Comparison of ENCODE assay signal across 8 mouse cellular contexts in genomic region chr14:41072944-41073275, GRCm38 (mm10). TPM values are rescaled to one million over a fixed set of nuclear protein-coding genes. Genes with fewer than 3 reads are reported as not detected.
DNase-seq lines count a peak whose midpoint lies in the region; ATAC-seq and TF ChIP-seq lines count a peak whose summit lies in the region.

No protein-coding gene starts in this region.

- 0 out of 2 replicates have a peak overlapping the region, but pooled peaks have one; percentile 27 for H3K9ac ChIP-seq in forebrain, embryonic 11.5 days (ENCODE audit: low read length)
- H3K9ac ChIP-seq in neural tube, embryonic 13.5 days: peak overlapping the region; percentile 47

- peak overlapping the region; percentile 55 for H3K4me3 ChIP-seq in left cerebral cortex, adult 2 months
- peak overlapping the region; percentile 38 for H3K4me3 ChIP-seq in forebrain, embryonic 11.5 days (ENCODE audit: low read depth, low read length)
- peak overlapping the region; percentile 49 for H3K4me3 ChIP-seq in limb, embryonic 10.5 days
- H3K4me3 ChIP-seq in neural tube, embryonic 13.5 days: peak overlapping the region; percentile 45

- no peaks in the 10 kb centered on the region for H3K9me3 ChIP-seq in forebrain, embryonic 11.5 days (ENCODE audit: control insufficient read depth, low read length)
- no peaks in the 10 kb centered on the region for H3K9me3 ChIP-seq in limb, embryonic 10.5 days (replicated peaks)
- H3K9me3 ChIP-seq in neural tube, embryonic 13.5 days: no peaks in the 10 kb centered on the region

- H3K27ac ChIP-seq in left cerebral cortex, adult 2 months: no peak overlapping the region
- H3K27ac ChIP-seq in forebrain, embryonic 11.5 days (ENCODE audit: low read depth, low read length): no peak overlapping the region
- H3K27ac ChIP-seq in limb, embryonic 10.5 days: no peak overlapping the region
- no peak overlapping the region for H3K27ac ChIP-seq in neural tube, embryonic 13.5 days (replicated peaks)

- DNase-seq in left cerebral cortex, adult 2 months (ENCODE audit: extremely low spot score in 1 of 2, low spot score in 2 of 2): no peak
- no peak for DNase-seq in left cerebral cortex, postnatal 4 days
- no peak for DNase-seq in forebrain, embryonic 11.5 days (ENCODE audit: low spot score)
- DNase-seq in limb, embryonic 10.5 days (ENCODE audit: low spot score): no peak
- no peak for DNase-seq in embryo, embryonic 10.5 days (ENCODE audit: low spot score)
- no peak for DNase-seq in spleen, postnatal 4 days (ENCODE audit: low spot score in 2 of 2)

- 2% methylated on average over 8 of the region's 8 CpGs for WGBS in forebrain, embryonic 11.5 days
- 4% methylated on average over 8 of the region's 8 CpGs for WGBS in limb, embryonic 10.5 days
- WGBS in neural tube, embryonic 13.5 days: 3% methylated on average over 8 of the region's 8 CpGs

- intact Hi-C loops in left cerebral cortex, adult 2 months (cut with DNase I): no loop called here
- intact Hi-C loops in left cerebral cortex, postnatal 4 days (cut with DNase I): no loop called here

- peak overlapping the region; percentile 77 for H3K4me2 ChIP-seq in forebrain, embryonic 11.5 days (ENCODE audit: low read depth, low read length, severe bottlenecking)
- peak overlapping the region; percentile 70 for H3K4me2 ChIP-seq in neural tube, embryonic 13.5 days

- TF ChIP-seq CTCF in left cerebral cortex, adult 2 months (IDR thresholded peaks at IDR 0.05): no peak

- no peaks in the 10 kb centered on the region for H3K36me3 ChIP-seq in forebrain, embryonic 11.5 days (ENCODE audit: control insufficient read depth, insufficient read depth, low read length)
- no peaks in the 10 kb centered on the region for H3K36me3 ChIP-seq in limb, embryonic 10.5 days
- no peaks in the 10 kb centered on the region for H3K36me3 ChIP-seq in neural tube, embryonic 13.5 days

- H3K27me3 ChIP-seq in forebrain, embryonic 11.5 days (ENCODE audit: control insufficient read depth, insufficient read depth, low read length): no peaks in the 10 kb centered on the region
- peaks cover 7% of the 10 kb centered on the region; the same call in 1 of the 2 replicates for H3K27me3 ChIP-seq in limb, embryonic 10.5 days (ENCODE audit: low read depth, poor library complexity, severe bottlenecking)
- no peaks in the 10 kb centered on the region for H3K27me3 ChIP-seq in neural tube, embryonic 13.5 days

- no peak; the same call in 1 of the 2 replicates for ATAC-seq in forebrain, embryonic 11.5 days (replicated peaks; ENCODE audit: low FRiP score)
- ATAC-seq in neural tube, embryonic 13.5 days (ENCODE audit: low read depth): no peak; the same call in 1 of the 2 replicates
- ATAC-seq in monocyte, adult 5-6 weeks (replicated peaks; ENCODE audit: insufficient number of reproducible peaks, low FRiP score, low TSS enrichment, poor library complexity, severe bottlenecking): no peak

- no peaks in the 10 kb centered on the region for H3K4me1 ChIP-seq in forebrain, embryonic 11.5 days (replicated peaks; ENCODE audit: control insufficient read depth, insufficient read depth, low read length)
- peaks cover 7% of the 10 kb centered on the region for H3K4me1 ChIP-seq in limb, embryonic 10.5 days
- H3K4me1 ChIP-seq in neural tube, embryonic 13.5 days (replicated peaks): peaks cover 8% of the 10 kb centered on the region

RNA-seq across cellular contexts. Expression of gene Dydc1, which starts 0.2 kb away (rescaled TPM):
- total RNA-seq in left cerebral cortex, adult 2 months (2021): not detected
- not detected for total RNA-seq in left cerebral cortex, postnatal 4 days (2021)
- polyA plus RNA-seq in forebrain, embryonic 11.5 days (2014; fragmentation: Nextera tagmentation; extraction: Ambion mirVana): not detected in 2 replicates
- polyA plus RNA-seq in limb, embryonic 10.5 days (2016; fragmentation: Nextera tagmentation; extraction: Ambion mirVana): not detected in 2 replicates
- not detected in 2 replicates for polyA plus RNA-seq in neural tube, embryonic 13.5 days (2015; fragmentation: Nextera tagmentation; extraction: Ambion mirVana)
- not detected in 3 replicates for total RNA-seq in monocyte, adult 5-6 weeks (2017)

RNA-seq across cellular contexts. Expression of gene Dydc2, which starts 3.9 kb away (rescaled TPM):
- total RNA-seq in left cerebral cortex, adult 2 months (2021): 1 to 10 TPM in 1 of 2 experiments, under 1 TPM in 1; 0.75 to 1.2 TPM
- 1 to 10 TPM in 1 of 2 experiments, under 1 TPM in 1; 0.60 to 1.1 TPM for total RNA-seq in left cerebral cortex, postnatal 4 days (2021)
- polyA plus RNA-seq in forebrain, embryonic 11.5 days (2014; fragmentation: Nextera tagmentation; extraction: Ambion mirVana): 0.24 and 0.57 TPM in 2 replicates
- polyA plus RNA-seq in limb, embryonic 10.5 days (2016; fragmentation: Nextera tagmentation; extraction: Ambion mirVana): not detected in 2 replicates
- 0.39 TPM in 1 of 2 replicates, not detected in the other for polyA plus RNA-seq in neural tube, embryonic 13.5 days (2015; fragmentation: Nextera tagmentation; extraction: Ambion mirVana)
- not detected in 3 replicates for total RNA-seq in monocyte, adult 5-6 weeks (2017)

RNA-seq across cellular contexts. Expression of gene Mat1a, which starts 31.9 kb away (rescaled TPM):
- not detected for total RNA-seq in left cerebral cortex, adult 2 months (2021)
- not detected for total RNA-seq in left cerebral cortex, postnatal 4 days (2021)
- polyA plus RNA-seq in forebrain, embryonic 11.5 days (2014; fragmentation: Nextera tagmentation; extraction: Ambion mirVana): not detected in 2 replicates
- polyA plus RNA-seq in limb, embryonic 10.5 days (2016; fragmentation: Nextera tagmentation; extraction: Ambion mirVana): not detected in 2 replicates
- not detected in 2 replicates for polyA plus RNA-seq in neural tube, embryonic 13.5 days (2015; fragmentation: Nextera tagmentation; extraction: Ambion mirVana)
- not detected in 3 replicates for total RNA-seq in monocyte, adult 5-6 weeks (2017)

RNA-seq across cellular contexts. Expression of gene Sftpa1, which starts 58.7 kb away (rescaled TPM):
- not detected for total RNA-seq in left cerebral cortex, adult 2 months (2021)
- not detected for total RNA-seq in left cerebral cortex, postnatal 4 days (2021)
- polyA plus RNA-seq in forebrain, embryonic 11.5 days (2014; fragmentation: Nextera tagmentation; extraction: Ambion mirVana): not detected in 2 replicates
- polyA plus RNA-seq in limb, embryonic 10.5 days (2016; fragmentation: Nextera tagmentation; extraction: Ambion mirVana): not detected in 2 replicates
- polyA plus RNA-seq in neural tube, embryonic 13.5 days (2015; fragmentation: Nextera tagmentation; extraction: Ambion mirVana): 0.22 and 0.31 TPM in 2 replicates
- not detected in 3 replicates for total RNA-seq in monocyte, adult 5-6 weeks (2017)

RNA-seq across cellular contexts. Expression of gene Fam213a, which starts 59.3 kb away (rescaled TPM):
- 100 to 1,000 TPM; 106 to 123 TPM for total RNA-seq in left cerebral cortex, adult 2 months (2021)
- 100 to 1,000 TPM in 1 of 2 experiments, 10 to 100 TPM in 1; 88.0 to 105 TPM for total RNA-seq in left cerebral cortex, postnatal 4 days (2021)
- 54.2 and 57.9 TPM in 2 replicates for polyA plus RNA-seq in forebrain, embryonic 11.5 days (2014; fragmentation: Nextera tagmentation; extraction: Ambion mirVana)
- polyA plus RNA-seq in limb, embryonic 10.5 days (2016; fragmentation: Nextera tagmentation; extraction: Ambion mirVana): 27.5 and 37.0 TPM in 2 replicates
- 69.1 and 73.4 TPM in 2 replicates for polyA plus RNA-seq in neural tube, embryonic 13.5 days (2015; fragmentation: Nextera tagmentation; extraction: Ambion mirVana)
- total RNA-seq in monocyte, adult 5-6 weeks (2017): 21.0 to 81.0 TPM (median 74.2 TPM) in 3 replicates
